Mouse (Mus musculus): ENCODE results near the gene Tap2. TPM values are rescaled to one million over a fixed set of nuclear protein-coding genes. Genes with fewer than 3 reads are reported as not detected.

The Tap2 gene
- polyA plus RNA-seq, 1 experiment = 54.8 TPM

GRCm38 (mm10) chr17:34188010-34188409 is 15.3 kb upstream of the Tap2 start:
- under 1% methylated on average over 20 of the region's 20 CpGs for WGBS
- Histone ChIP-seq H3K4me1 (ENCODE audit: control insufficient read depth, insufficient read depth, low read length) (peaks cover 2% of the 10 kb centered on the region), H3K27ac (ENCODE audit: control insufficient read depth, insufficient read depth, low read depth, low read length, poor library complexity) (peak overlapping the region; percentile 94), H3K4me3 (replicated peaks; ENCODE audit: control insufficient read depth, low read depth, low read length) (peak overlapping the region; percentile 97)
- TF ChIP-seq CTCF (IDR thresholded peaks at IDR 0.05; ENCODE audit: control insufficient read depth, insufficient read depth, low read length) (no peak), POLR2A (IDR thresholded peaks at IDR 0.05; ENCODE audit: borderline replicate concordance, control insufficient read depth, low read depth, low read length) (no peak)

DNA sequence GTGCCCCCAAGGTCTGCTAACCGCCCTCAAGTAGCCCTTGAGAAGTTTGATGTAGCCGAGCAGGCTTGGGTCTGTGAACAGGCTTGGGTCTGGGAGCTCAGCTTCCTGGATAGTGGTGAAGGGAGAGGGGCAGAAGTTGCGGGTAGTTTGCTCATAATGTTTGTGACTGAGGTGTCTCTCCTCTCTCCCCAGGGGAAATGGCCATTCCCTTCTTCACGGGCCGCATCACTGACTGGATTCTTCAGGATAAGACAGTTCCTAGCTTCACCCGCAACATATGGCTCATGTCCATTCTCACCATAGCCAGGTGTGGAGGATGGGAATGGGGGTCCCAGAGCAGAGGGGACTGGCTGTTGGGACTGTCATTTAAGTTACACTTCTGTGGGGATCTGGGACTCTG is 14.3 kb upstream of the Tap2 start:
- 34% methylated on average over 6 of the region's 6 CpGs for WGBS
- Histone ChIP-seq H3K4me3 (replicated peaks; ENCODE audit: control insufficient read depth, low read depth, low read length) (peak overlapping the region; percentile 34), H3K27ac (ENCODE audit: control insufficient read depth, insufficient read depth, low read depth, low read length, poor library complexity) (no peak overlapping the region), H3K4me1 (ENCODE audit: control insufficient read depth, insufficient read depth, low read length) (peaks cover 2% of the 10 kb centered on the region)
- TF ChIP-seq POLR2A (IDR thresholded peaks at IDR 0.05; ENCODE audit: borderline replicate concordance, control insufficient read depth, low read depth, low read length) = no peak

GRCm38 (mm10) chr17:34192852-34193251 is 10.5 kb upstream of the Tap2 start:
- peaks cover 1% of the 10 kb centered on the region; the same call in 1 of the 2 replicates for H3K4me1 ChIP-seq (ENCODE audit: control insufficient read depth, insufficient read depth, low read length)
- 87% methylated on average over 16 of the region's 16 CpGs for WGBS

DNA sequence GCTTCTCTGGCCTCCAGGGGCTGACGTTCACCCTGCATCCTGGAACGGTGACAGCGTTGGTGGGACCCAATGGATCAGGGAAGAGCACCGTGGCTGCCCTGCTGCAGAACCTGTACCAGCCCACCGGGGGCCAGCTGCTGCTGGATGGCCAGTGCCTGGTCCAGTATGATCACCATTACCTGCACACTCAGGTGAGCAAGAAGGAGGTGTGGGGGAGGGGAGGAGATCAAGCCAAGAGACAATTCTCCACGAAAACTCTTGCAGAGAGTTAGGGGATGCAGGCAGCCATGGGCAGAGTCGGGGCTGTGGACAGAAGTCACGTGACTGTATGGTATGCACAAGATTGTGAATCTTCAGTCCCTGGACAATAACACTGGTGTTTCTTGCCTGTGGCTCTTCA is 9.9 kb upstream of the Tap2 start:
- TF ChIP-seq CTCF (IDR thresholded peaks at IDR 0.05; ENCODE audit: control insufficient read depth, insufficient read depth, low read length) = no peak
- TF ChIP-seq POLR2A (IDR thresholded peaks at IDR 0.05; ENCODE audit: borderline replicate concordance, control insufficient read depth, low read depth, low read length) = no peak
- Histone ChIP-seq H3K4me1 (ENCODE audit: control insufficient read depth, insufficient read depth, low read length) (peaks cover 1% of the 10 kb centered on the region; the same call in 1 of the 2 replicates), H3K27ac (ENCODE audit: control insufficient read depth, insufficient read depth, low read depth, low read length, poor library complexity) (no peak overlapping the region), H3K4me3 (replicated peaks; ENCODE audit: control insufficient read depth, low read depth, low read length) (no peak overlapping the region)
- WGBS = 74% methylated on average over 8 of the region's 8 CpGs

More at GRCm38 (mm10) chr17:34192852-34193251, 10.5 kb upstream of the Tap2 start:
- TF ChIP-seq POLR2A (IDR thresholded peaks at IDR 0.05; ENCODE audit: borderline replicate concordance, control insufficient read depth, low read depth, low read length) (no peak), CTCF (IDR thresholded peaks at IDR 0.05; ENCODE audit: control insufficient read depth, insufficient read depth, low read length) (no peak)
- H3K4me3 ChIP-seq (replicated peaks; ENCODE audit: control insufficient read depth, low read depth, low read length) = no peak overlapping the region
- H3K27ac ChIP-seq (ENCODE audit: control insufficient read depth, insufficient read depth, low read depth, low read length, poor library complexity) = no peak overlapping the region

GRCm38 (mm10) chr17:34194723-34195122 is 8.6 kb upstream of the Tap2 start:
- H3K4me1 ChIP-seq (ENCODE audit: control insufficient read depth, insufficient read depth, low read length) = peaks cover 1% of the 10 kb centered on the region; the same call in 1 of the 2 replicates
- WGBS = 90% methylated on average over 4 of the region's 4 CpGs
- no peak overlapping the region for H3K4me3 ChIP-seq (replicated peaks; ENCODE audit: control insufficient read depth, low read depth, low read length)
- TF ChIP-seq CTCF (IDR thresholded peaks at IDR 0.05; ENCODE audit: control insufficient read depth, insufficient read depth, low read length) (no peak), POLR2A (IDR thresholded peaks at IDR 0.05; ENCODE audit: borderline replicate concordance, control insufficient read depth, low read depth, low read length) (no peak)
- no peak overlapping the region for H3K27ac ChIP-seq (ENCODE audit: control insufficient read depth, insufficient read depth, low read depth, low read length, poor library complexity)

- peak; percentile 23; the same call in 1 of the 2 replicates for TF ChIP-seq POLR2A (IDR thresholded peaks at IDR 0.05; ENCODE audit: borderline replicate concordance, control insufficient read depth, low read depth, low read length)
- TF ChIP-seq CTCF (IDR thresholded peaks at IDR 0.05; ENCODE audit: control insufficient read depth, insufficient read depth, low read length) = no peak
- Histone ChIP-seq H3K4me1 (ENCODE audit: control insufficient read depth, insufficient read depth, low read length) (peaks cover 1% of the 10 kb centered on the region; the same call in 1 of the 2 replicates), H3K27ac (ENCODE audit: control insufficient read depth, insufficient read depth, low read depth, low read length, poor library complexity) (peak overlapping the region; percentile 58), H3K4me3 (replicated peaks; ENCODE audit: control insufficient read depth, low read depth, low read length) (no peak overlapping the region)
- 6% methylated on average over 12 of the region's 12 CpGs for WGBS
Observed at GRCm38 (mm10) chr17:34196491-34196890, 6.8 kb upstream of the Tap2 start.

- Histone ChIP-seq H3K4me3 (replicated peaks; ENCODE audit: control insufficient read depth, low read depth, low read length) (peak within 1 kb of the TSS; percentile 81), H3K27ac (ENCODE audit: control insufficient read depth, insufficient read depth, low read depth, low read length, poor library complexity) (peak within 1 kb of the TSS; percentile 84), H3K4me1 (ENCODE audit: control insufficient read depth, insufficient read depth, low read length) (peaks cover 2% of the 10 kb centered on the region; the same call in 1 of the 2 replicates)
- TF ChIP-seq CTCF (IDR thresholded peaks at IDR 0.05; ENCODE audit: control insufficient read depth, insufficient read depth, low read length) (no peak), POLR2A (IDR thresholded peaks at IDR 0.05; ENCODE audit: borderline replicate concordance, control insufficient read depth, low read depth, low read length) (peak; percentile 41; the same call in 1 of the 2 replicates)
- 8% methylated on average over 41 of the region's 41 CpGs for WGBS
Observed at GRCm38 (mm10) chr17:34196941-34197894, 6.1 kb upstream of the Tap2 start, which contains the start of gene Psmb8. Psmb8 (plus strand) TSS chr17:34197721.

GRCm38 (mm10) chr17:34197904-34198520 is 5.3 kb upstream of the Tap2 start:
- H3K27ac ChIP-seq (ENCODE audit: control insufficient read depth, insufficient read depth, low read depth, low read length, poor library complexity) = peak overlapping the region; percentile 84
- TF ChIP-seq POLR2A (IDR thresholded peaks at IDR 0.05; ENCODE audit: borderline replicate concordance, control insufficient read depth, low read depth, low read length) (peak; percentile 68; the same call in 1 of the 2 replicates), CTCF (IDR thresholded peaks at IDR 0.05; ENCODE audit: control insufficient read depth, insufficient read depth, low read length) (no peak)

More at GRCm38 (mm10) chr17:34197904-34198520, 5.3 kb upstream of the Tap2 start:
- Histone ChIP-seq H3K4me1 (ENCODE audit: control insufficient read depth, insufficient read depth, low read length) (peaks cover 2% of the 10 kb centered on the region; the same call in 1 of the 2 replicates), H3K4me3 (replicated peaks; ENCODE audit: control insufficient read depth, low read depth, low read length) (peak overlapping the region; percentile 81)
- WGBS = under 1% methylated on average over 32 of the region's 32 CpGs

All from bone marrow, adult 2 months (tissue).